Mouse (Mus musculus) heart, postnatal 0 days (tissue): ENCODE data around the gene Atxn1. TPM values are rescaled to one million over a fixed set of nuclear protein-coding genes. Genes with fewer than 3 reads are reported as not detected.

Experiments used
- ATAC-seq: fragments of 200-750 bp; cut with Nextera tagmentation; 2 replicates; pipeline ENCODE4 v1.8.0; 2017; ENCODE audit warnings: low read depth, moderate number of reproducible peaks, moderate library complexity; ENCODE audit not compliant: insufficient read depth
- DNase-seq: peaks from one replicate; pipeline ENCODE4 v3.0.0-alpha.2; 2016; ENCODE audit warnings: low spot score
- H3K27ac ChIP-seq: fragments of 300-500 bp; sonication (generic); 2 replicates; pipeline ENCODE4 v1.5.1; 2014; ENCODE audit warnings: low read depth, mild to moderate bottlenecking
- H3K27me3 ChIP-seq: fragments of 300-500 bp; sonication (generic); 2 replicates; pipeline ENCODE4 v1.6.1; 2014; ENCODE audit warnings: low read length, mixed read lengths; ENCODE audit not compliant: control insufficient read depth, insufficient read depth
- H3K36me3 ChIP-seq: fragments of 300-500 bp; sonication (generic); replicated peaks from 2 replicates; pipeline ENCODE4 v1.6.1; 2014; ENCODE audit warnings: low read length, mixed read lengths; ENCODE audit not compliant: control insufficient read depth, insufficient read depth
- H3K4me1 ChIP-seq: fragments of 300-500 bp; sonication (generic); 2 replicates; pipeline ENCODE4 v1.6.1; 2014; ENCODE audit warnings: antibody characterized with exemption; ENCODE audit not compliant: control insufficient read depth, insufficient read depth
- H3K4me2 ChIP-seq: fragments of 300-500 bp; sonication (generic); 2 replicates; pipeline ENCODE4 v1.6.1; 2014; ENCODE audit warnings: low read depth, mild to moderate bottlenecking, low read length, moderate library complexity
- H3K4me3 ChIP-seq: fragments of 300-500 bp; sonication (generic); 2 replicates; pipeline ENCODE4 v1.5.1; 2014; ENCODE audit warnings: low read depth, low read length
- H3K9ac ChIP-seq: fragments of 300-500 bp; sonication (generic); replicated peaks from 2 replicates; pipeline ENCODE4 v1.6.1; 2014; ENCODE audit warnings: low read depth, low read length, mixed read lengths
- H3K9me3 ChIP-seq: fragments of 300-500 bp; sonication (generic); replicated peaks from 2 replicates; pipeline ENCODE4 v1.6.1; 2016; ENCODE audit warnings: low read length; ENCODE audit not compliant: control insufficient read depth
- CTCF ChIP-seq: IDR thresholded peaks from 2 replicates; pipeline ENCODE4 v1.5.1; 2016; ENCODE audit warnings: antibody characterized with exemption, control low read depth, low read depth
- EP300 ChIP-seq: IDR thresholded peaks from 2 replicates; pipeline ENCODE4 v1.6.1; 2016; ENCODE audit warnings: antibody characterized with exemption, low read depth
- WGBS: fragments of 180-500 bp; shearing (Covaris S2); extraction: QIAGEN DNeasy Blood & Tissue Kit; methylation state at CpG from one replicate; pipeline ENCODE4 v1.1.7; 2014; 5-methylcytosine and 5-hydroxymethylcytosine counted together
- polyA plus RNA-seq: library from polyadenylated mRNA; unstranded; fragments of >200 nt; fragmentation: Nextera tagmentation; extraction: Ambion mirVana; gene quantifications from 2 replicates; pipeline ENCODE4 v1.2.1, GENCODE M21; 2015
- total RNA-seq: library from RNA; depleted of rRNA; stranded (reverse); fragments of >200 nt; gene quantifications from 2 replicates; pipeline ENCODE4 v1.2.3, GENCODE M21; 2014; ENCODE audit warnings: low replicate concordance

Atxn1 gene
- total and polyA plus RNA-seq, 2 experiments from 2014 or later, result 10.3 to 15.0 TPM

- 67% methylated on average over 5 of the region's 5 CpGs for WGBS
- DNase-seq (no peak), ATAC-seq (no peak)
- H3K27me3 ChIP-seq, result no peaks in the 10 kb centered on the region
- H3K9me3 ChIP-seq, result no peaks in the 10 kb centered on the region
- H3K27ac ChIP-seq, result no peak overlapping the region
- H3K4me3 ChIP-seq, result no peak overlapping the region
- H3K36me3 ChIP-seq, result no peaks in the 10 kb centered on the region
- no peak for TF ChIP-seq CTCF
- TF ChIP-seq EP300, result no peak
- no peak overlapping the region for H3K9ac ChIP-seq
- no peaks in the 10 kb centered on the region for H3K4me1 ChIP-seq
- no peak overlapping the region for H3K4me2 ChIP-seq
Observed at GRCm38 (mm10) chr13:45979246-45979645, 14.4 kb upstream of the Atxn1 start.

GRCm38 (mm10) chr13:45976894-45977293, 12.1 kb upstream of the Atxn1 start:
- no peak overlapping the region for H3K4me3 ChIP-seq
- H3K4me2 ChIP-seq, result no peak overlapping the region
- H3K9ac ChIP-seq, result no peak overlapping the region
- no peaks in the 10 kb centered on the region for H3K36me3 ChIP-seq
- no peaks in the 10 kb centered on the region for H3K4me1 ChIP-seq
- TF ChIP-seq CTCF (peak; percentile 99), EP300 (no peak)
- 32% methylated on average over 1 of the region's 1 CpGs for WGBS
- DNase-seq, result peak; percentile 50
- ATAC-seq, result peak; percentile 70; the same call in 1 of the 2 replicates
- H3K9me3 ChIP-seq, result no peaks in the 10 kb centered on the region
- H3K27me3 ChIP-seq, result no peaks in the 10 kb centered on the region
- H3K27ac ChIP-seq, result no peak overlapping the region

GRCm38 (mm10) chr13:45974651-45975050, 9.8 kb upstream of the Atxn1 start:
- TF ChIP-seq CTCF, result no peak
- TF ChIP-seq EP300, result no peak
- Histone ChIP-seq H3K9me3 (no peaks in the 10 kb centered on the region), H3K36me3 (no peaks in the 10 kb centered on the region), H3K4me2 (no peak overlapping the region), H3K4me1 (no peaks in the 10 kb centered on the region), H3K27me3 (no peaks in the 10 kb centered on the region), H3K27ac (no peak overlapping the region), H3K9ac (no peak overlapping the region), H3K4me3 (no peak overlapping the region)
- peak; percentile 46; the same call in 1 of the 2 replicates for ATAC-seq
- WGBS, result 27% methylated on average over 3 of the region's 3 CpGs
- DNase-seq, result peak; percentile 54

- Histone ChIP-seq H3K9ac (no peak overlapping the region), H3K9me3 (no peaks in the 10 kb centered on the region), H3K27me3 (no peaks in the 10 kb centered on the region), H3K4me1 (no peaks in the 10 kb centered on the region), H3K4me2 (no peak overlapping the region), H3K27ac (no peak overlapping the region), H3K4me3 (no peak overlapping the region), H3K36me3 (no peaks in the 10 kb centered on the region)
- DNase-seq, result no peak
- 47% methylated on average over 7 of the region's 7 CpGs for WGBS
- TF ChIP-seq EP300 (no peak), CTCF (no peak)
- ATAC-seq, result no peak
Observed at GRCm38 (mm10) chr13:45973972-45974490, 9.2 kb upstream of the Atxn1 start.

GRCm38 (mm10) chr13:45970920-45971536, 6.2 kb upstream of the Atxn1 start:
- Histone ChIP-seq H3K27me3 (no peaks in the 10 kb centered on the region), H3K4me1 (0 out of 2 replicates have a peak, but pooled peaks cover under 1% of the 10 kb centered on the region), H3K9me3 (no peaks in the 10 kb centered on the region), H3K4me2 (peak overlapping the region; percentile 2; the same call in 1 of the 2 replicates), H3K36me3 (no peaks in the 10 kb centered on the region), H3K9ac (no peak overlapping the region), H3K4me3 (0 out of 2 replicates have a peak overlapping the region, but pooled peaks have one; percentile 1), H3K27ac (peak overlapping the region; percentile 51)
- 45% methylated on average over 12 of the region's 12 CpGs for WGBS
- DNase-seq, result peak; percentile 54
- TF ChIP-seq EP300 (no peak), CTCF (no peak)
- peak; percentile 87 for ATAC-seq
